Mouse (Mus musculus): ENCODE measurements around the gene Cfap97d1.

- no peak for TF ChIP-seq POLR2A (IDR thresholded peaks at IDR 0.05; ENCODE audit: low read depth, low read length)
- TF ChIP-seq CTCF (IDR thresholded peaks at IDR 0.05; ENCODE audit: extremely low read depth, insufficient read length, insufficient replicate concordance, low read depth, low read length) = no peak
Observed at GRCm38 (mm10) chr11:101995938-101996337, 11.9 kb downstream of the Cfap97d1 start.

Measured in small intestine, adult 2 months (tissue).